Mouse (Mus musculus) neural tube, embryonic 12.5 days (tissue): ENCODE measurements at regions not wholly inside any gene's neighbourhood (a gene's known extent, or its start where the extent isn't known, plus 50 kb on each side); places are given as distances from the start of the nearest gene placed in this dataset.

Experiments
- ATAC-seq: fragments of 200-750 bp; cut with Nextera tagmentation; 2 replicates; pipeline ENCODE4 v1.8.0; 2017; ENCODE audit warnings: low read depth, mild to moderate bottlenecking, moderate TSS enrichment, moderate library complexity; ENCODE audit not compliant: low FRiP score
- H3K27ac ChIP-seq: fragments of 300-500 bp; sonication (generic); 2 replicates; pipeline ENCODE4 v1.5.1; 2016
- H3K27me3 ChIP-seq: fragments of 300-500 bp; sonication (generic); replicated peaks from 2 replicates; pipeline ENCODE4 v1.6.1; 2016; ENCODE audit warnings: mild to moderate bottlenecking
- H3K36me3 ChIP-seq: fragments of 300-500 bp; sonication (generic); 2 replicates; pipeline ENCODE4 v1.6.1; 2016; ENCODE audit warnings: mild to moderate bottlenecking
- H3K4me1 ChIP-seq: fragments of 300-500 bp; sonication (generic); 2 replicates; pipeline ENCODE4 v1.6.1; 2016
- H3K4me2 ChIP-seq: fragments of 300-500 bp; sonication (generic); replicated peaks from 2 replicates; pipeline ENCODE4 v1.6.1; 2016; ENCODE audit warnings: mild to moderate bottlenecking
- H3K4me3 ChIP-seq: fragments of 300-500 bp; sonication (generic); 2 replicates; pipeline ENCODE4 v1.5.1; 2016
- H3K9ac ChIP-seq: fragments of 300-500 bp; sonication (generic); 2 replicates; pipeline ENCODE4 v1.6.1; 2016; ENCODE audit warnings: mild to moderate bottlenecking
- H3K9me3 ChIP-seq: fragments of 300-500 bp; sonication (generic); 2 replicates; pipeline ENCODE4 v1.6.1; 2016; ENCODE audit warnings: mild to moderate bottlenecking
- WGBS: fragments of 180-500 bp; shearing (Covaris S2); methylation state at CpG from one replicate; pipeline ENCODE4 v1.1.7; 2016; 5-methylcytosine and 5-hydroxymethylcytosine counted together

GRCm38 (mm10) chr3:158947063-158947462 is 385.0 kb upstream of the Lrrc7 start:
- Histone ChIP-seq H3K36me3 (no peaks in the 10 kb centered on the region), H3K4me1 (no peaks in the 10 kb centered on the region), H3K4me3 (no peak overlapping the region), H3K27ac (no peak overlapping the region), H3K4me2 (no peak overlapping the region), H3K9me3 (0 out of 2 replicates have a peak, but pooled peaks cover 4% of the 10 kb centered on the region), H3K9ac (no peak overlapping the region), H3K27me3 (no peaks in the 10 kb centered on the region)
- ATAC-seq, result peak; percentile 65; the same call in 1 of the 2 replicates

- H3K27me3 ChIP-seq, result no peaks in the 10 kb centered on the region
- H3K36me3 ChIP-seq, result no peaks in the 10 kb centered on the region
- H3K4me2 ChIP-seq, result no peak overlapping the region
- no peaks in the 10 kb centered on the region for H3K9me3 ChIP-seq
- H3K4me3 ChIP-seq, result no peak overlapping the region
- no peak overlapping the region for H3K27ac ChIP-seq
- no peaks in the 10 kb centered on the region for H3K4me1 ChIP-seq
- ATAC-seq, result no peak
- 83% methylated on average over 2 of the region's 2 CpGs for WGBS
- no peak overlapping the region for H3K9ac ChIP-seq
Observed at GRCm38 (mm10) chr3:158905104-158905503, 343.1 kb upstream of the Lrrc7 start.

DNA sequence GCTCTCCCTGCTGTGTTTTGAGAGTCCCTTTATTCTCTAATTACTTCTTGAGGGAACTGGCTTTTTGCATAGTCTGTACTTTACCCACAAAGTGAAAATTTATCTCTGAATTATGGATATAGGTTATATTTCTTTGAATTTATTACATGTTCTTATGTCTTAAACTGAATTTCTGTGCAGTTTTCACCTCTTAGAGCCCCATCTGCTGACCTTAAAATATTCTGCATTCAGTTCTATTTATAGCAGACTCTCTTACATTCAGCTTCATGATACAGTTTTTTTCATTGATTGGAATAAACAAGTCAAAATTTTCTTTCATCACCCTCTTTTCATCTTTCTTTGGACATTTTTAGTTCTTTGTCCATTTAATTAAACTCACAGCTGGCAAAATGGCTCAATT is 337.4 kb upstream of the Lrrc7 start:
- no peaks in the 10 kb centered on the region for H3K36me3 ChIP-seq
- no peaks in the 10 kb centered on the region for H3K4me1 ChIP-seq
- H3K9me3 ChIP-seq, result no peaks in the 10 kb centered on the region
- H3K27me3 ChIP-seq, result no peaks in the 10 kb centered on the region
- H3K4me3 ChIP-seq, result no peak overlapping the region
- H3K27ac ChIP-seq, result no peak overlapping the region
- no peak overlapping the region for H3K9ac ChIP-seq
- ATAC-seq, result no peak
- no peak overlapping the region for H3K4me2 ChIP-seq

GRCm38 (mm10) chr3:158886732-158887386 is 324.8 kb upstream of the Lrrc7 start:
- no peaks in the 10 kb centered on the region for H3K36me3 ChIP-seq
- no peaks in the 10 kb centered on the region for H3K9me3 ChIP-seq
- H3K9ac ChIP-seq, result no peak overlapping the region
- no peaks in the 10 kb centered on the region for H3K4me1 ChIP-seq
- H3K27ac ChIP-seq, result no peak overlapping the region
- H3K27me3 ChIP-seq, result no peaks in the 10 kb centered on the region
- H3K4me3 ChIP-seq, result no peak overlapping the region
- ATAC-seq, result no peak
- no peak overlapping the region for H3K4me2 ChIP-seq
- WGBS, result 82% methylated on average over 1 of the region's 1 CpGs

- Histone ChIP-seq H3K27me3 (no peaks in the 10 kb centered on the region), H3K36me3 (no peaks in the 10 kb centered on the region), H3K9ac (no peak overlapping the region), H3K27ac (no peak overlapping the region), H3K4me3 (no peak overlapping the region), H3K4me2 (no peak overlapping the region), H3K4me1 (no peaks in the 10 kb centered on the region), H3K9me3 (no peaks in the 10 kb centered on the region)
- no peak for ATAC-seq
- 58% methylated on average over 3 of the region's 3 CpGs for WGBS
Observed at GRCm38 (mm10) chr3:158886301-158886711, 324.3 kb upstream of the Lrrc7 start.
